Mouse (Mus musculus) layer of hippocampus, postnatal 14 days (tissue): Measurements from ENCODE around the gene Dlg4. TPM values are rescaled to one million over a fixed set of nuclear protein-coding genes. Genes with fewer than 3 reads are reported as not detected.
"Not testable (repeated sequence)": the region's sequence is repeated elsewhere in the genome, so short reads cannot be mapped to it uniquely, and the experiment has no call there.

Experiments used
- DNase-seq, 2 experiments: peaks; one replicate each; pipeline ENCODE4 v3.0.0; 2021 to 2022; ENCODE audit warnings: low spot score in 2 of 2, mixed read lengths in 1 of 2
- total RNA-seq, 2 experiments: library from RNA; stranded (reverse); gene quantifications; 2 replicates each; pipeline ENCODE4 v1.2.3; 2021

Dlg4 gene
- total RNA-seq, 2 experiments from 2014 or later: 845 to 900 TPM

DNA sequence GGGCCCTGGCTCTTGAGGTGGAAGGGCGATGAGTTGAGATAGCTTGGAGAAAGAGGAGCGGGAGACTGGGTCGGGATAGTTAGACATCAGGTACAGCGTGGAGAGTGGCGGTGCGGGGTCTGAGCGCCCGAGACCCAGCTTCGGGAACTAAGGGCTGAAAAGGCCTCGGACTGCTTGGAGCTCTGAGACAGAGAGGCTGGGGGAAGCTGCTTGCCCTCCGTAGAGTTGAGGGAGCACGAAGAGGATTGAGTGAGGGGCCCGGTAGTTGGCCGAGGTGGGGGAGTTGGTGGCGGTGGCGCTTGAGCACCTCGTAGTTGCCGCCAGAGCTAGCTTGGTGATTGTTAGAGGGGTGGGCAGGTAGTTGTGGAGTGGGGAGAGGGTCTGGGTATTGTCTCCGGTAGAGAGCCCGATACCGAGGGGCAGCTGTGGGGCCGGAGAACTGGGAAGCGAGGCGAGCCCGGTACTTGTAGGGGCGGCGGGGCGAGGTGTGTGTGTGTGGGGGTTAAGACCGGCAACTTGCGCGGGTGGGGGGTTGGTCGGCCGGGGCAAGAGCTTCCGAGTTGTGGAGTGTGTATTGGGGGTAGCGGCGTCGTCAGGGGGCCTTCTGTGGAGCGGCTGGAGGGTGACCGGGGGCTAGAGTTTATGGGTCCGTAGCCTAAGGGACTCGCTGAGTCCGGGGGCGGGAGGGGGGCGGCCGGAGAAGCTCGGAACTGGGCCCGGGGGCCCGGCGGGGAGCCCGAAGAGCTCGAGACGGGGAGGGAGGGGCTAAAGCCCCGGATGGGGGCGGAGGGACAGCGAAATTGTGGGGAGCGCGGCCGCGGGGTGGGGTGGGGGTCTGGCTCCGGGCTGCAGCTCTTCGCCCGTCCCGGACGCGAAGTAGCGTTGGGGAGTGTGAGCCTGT is 20.3 kb upstream of the Dlg4 start:
- DNase-seq: no peak

DNA sequence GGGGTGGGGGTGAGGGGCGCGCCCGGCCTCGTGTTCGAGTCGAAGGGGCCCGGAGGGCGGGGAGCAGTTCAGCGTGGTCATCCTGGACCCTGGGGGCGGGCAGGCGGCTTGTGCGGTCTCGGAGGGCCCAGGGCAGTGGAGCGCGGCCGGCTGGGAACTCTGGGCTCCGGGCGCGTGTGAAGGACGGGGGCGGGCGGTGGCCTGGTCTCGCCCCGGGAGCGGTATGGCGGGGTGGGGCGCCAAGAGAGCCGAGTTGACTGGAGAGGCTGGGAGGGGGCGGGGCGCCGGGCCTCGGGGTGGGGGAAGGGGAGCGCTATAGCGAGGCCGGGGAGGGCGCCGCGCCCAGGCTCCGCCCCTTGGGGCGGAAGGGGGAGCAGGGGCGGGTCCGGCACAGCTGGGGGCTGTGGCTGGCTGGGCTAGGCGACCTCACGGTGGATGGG is 19.7 kb upstream of the Dlg4 start:
- DNase-seq: peak in 1 of 2 experiments; percentile 61

DNA sequence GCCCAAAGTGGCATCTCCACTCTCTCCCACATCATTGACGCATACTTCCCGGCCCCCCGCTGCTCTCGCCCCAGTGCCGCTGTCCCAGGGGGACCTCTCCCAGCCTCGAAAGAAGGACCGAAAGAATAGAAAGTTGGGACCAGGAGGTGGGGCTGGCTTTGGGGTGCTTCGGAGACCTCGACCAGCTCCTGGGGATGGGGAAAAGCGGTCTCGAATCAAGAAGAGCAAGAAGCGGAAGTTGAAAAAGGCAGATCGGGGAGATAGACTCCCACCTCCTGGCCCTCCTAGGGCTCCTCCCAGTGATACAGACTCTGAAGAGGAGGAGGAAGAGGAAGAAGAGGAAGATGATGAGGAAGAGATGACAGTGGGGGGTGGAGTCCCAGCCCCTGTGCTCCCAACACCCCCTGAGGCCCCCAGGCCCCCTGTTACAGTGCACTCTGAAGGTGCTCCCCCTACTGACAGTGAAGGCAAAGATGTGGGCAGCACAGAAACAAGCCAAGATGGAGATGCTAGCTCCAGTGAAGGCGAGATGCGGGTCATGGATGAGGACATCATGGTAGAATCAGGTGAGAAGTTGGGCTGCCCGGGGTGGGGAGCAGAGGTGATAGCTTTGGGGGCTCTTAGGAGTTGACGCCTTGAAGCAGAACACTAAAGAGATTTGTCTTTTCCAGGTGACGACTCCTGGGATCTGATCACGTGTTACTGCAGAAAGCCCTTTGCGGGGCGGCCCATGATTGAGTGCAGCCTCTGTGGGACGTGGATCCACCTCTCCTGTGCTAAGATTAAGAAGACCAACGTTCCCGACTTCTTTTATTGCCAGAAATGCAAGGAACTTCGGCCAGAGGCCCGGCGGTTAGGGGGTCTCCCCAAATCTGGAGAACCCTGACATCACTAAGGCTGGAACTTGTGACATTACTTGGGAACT is 17.9 kb upstream of the Dlg4 start:
- no peak for DNase-seq

DNA sequence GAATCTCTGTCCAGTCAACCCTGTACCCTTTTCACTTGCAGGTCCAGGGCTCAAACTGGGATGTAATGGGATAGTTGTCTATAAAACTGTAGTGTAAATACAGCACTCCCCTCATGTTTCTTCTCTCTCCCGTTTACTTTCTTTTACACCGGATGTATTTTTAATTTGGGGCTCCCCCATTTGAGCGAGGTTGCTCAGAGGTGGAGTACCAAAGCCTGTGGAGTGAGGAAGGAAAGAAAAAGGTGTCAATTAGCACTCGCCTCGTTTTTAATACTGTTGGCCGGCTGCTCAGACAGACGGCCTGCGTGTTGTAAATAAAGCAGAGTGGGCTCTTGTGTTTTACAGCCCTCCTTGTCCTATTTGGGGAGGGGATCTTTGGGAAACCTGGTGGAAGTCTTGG is 17.1 kb upstream of the Dlg4 start:
- no peak for DNase-seq

DNA sequence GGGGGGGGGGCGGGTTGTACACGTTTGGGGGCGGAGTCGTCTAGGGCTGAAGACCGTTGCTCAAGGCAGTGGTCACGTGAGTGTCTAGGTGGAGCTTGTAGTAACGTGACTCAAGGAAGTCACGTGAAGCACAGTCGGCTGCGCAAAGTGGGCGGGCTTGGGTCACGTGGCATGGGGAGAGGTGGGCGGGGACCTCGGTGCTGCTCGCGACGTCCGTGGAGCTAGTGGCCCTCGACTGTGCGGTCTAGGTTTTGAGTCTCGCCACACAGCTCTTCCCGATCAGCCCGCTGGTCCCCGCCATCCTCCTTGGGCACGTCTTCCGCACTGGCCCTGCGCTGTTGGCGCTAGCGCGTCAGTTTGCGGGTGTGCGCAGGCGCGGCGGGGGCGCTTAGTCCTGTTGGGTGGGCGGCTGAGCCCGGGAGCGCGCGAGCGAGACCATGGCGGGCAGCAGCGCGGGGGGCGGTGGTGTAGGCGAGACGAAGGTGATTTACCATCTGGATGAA is 16.3 kb upstream of the Dlg4 start, which contains the start of gene Dvl2:
Gene Dvl2, plus strand, starts transcription at position 200 of the 503 bp plus-strand sequence.
- peak; percentile 89 to 92 for DNase-seq

DNA sequence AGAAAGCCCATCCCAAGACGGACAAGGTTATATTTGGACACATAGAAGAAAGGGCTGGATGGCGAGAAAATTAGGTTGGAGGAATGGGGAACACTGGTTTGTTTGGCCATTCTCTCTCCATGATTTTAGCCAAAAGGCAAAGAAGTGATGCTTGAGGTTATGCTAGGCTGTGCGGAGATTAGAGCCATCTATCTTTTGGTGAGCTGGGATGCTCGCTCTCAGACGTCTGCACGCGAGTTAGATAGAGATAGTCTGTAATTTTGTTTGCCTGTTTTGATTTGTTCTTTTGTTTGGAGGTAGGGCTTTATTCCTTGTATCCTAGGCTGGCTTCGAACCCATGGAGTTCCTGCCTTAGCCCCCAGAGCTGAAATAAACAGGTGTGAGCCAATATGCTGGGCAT is 15.6 kb upstream of the Dlg4 start:
- DNase-seq: no peak

DNA sequence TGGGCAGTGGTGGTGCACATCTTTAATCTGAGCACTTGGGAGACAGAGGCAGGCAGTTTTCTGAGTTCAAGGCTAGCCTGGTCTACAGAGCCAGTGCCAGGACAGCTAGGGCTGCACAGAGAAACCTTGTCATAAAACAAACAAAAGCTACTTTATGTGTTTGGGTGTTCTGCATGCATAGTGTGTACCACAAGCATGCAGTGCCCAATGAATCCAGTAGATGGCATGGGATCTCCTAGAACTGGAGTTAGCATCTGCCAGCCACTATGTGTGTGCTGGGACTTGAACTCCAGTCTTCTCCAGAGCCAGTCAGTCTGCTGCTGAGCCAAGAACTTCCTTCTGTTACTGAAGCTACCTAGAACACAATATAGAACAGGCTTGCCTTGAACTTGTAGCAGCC is 14.9 kb upstream of the Dlg4 start:
- DNase-seq: no peak

DNA sequence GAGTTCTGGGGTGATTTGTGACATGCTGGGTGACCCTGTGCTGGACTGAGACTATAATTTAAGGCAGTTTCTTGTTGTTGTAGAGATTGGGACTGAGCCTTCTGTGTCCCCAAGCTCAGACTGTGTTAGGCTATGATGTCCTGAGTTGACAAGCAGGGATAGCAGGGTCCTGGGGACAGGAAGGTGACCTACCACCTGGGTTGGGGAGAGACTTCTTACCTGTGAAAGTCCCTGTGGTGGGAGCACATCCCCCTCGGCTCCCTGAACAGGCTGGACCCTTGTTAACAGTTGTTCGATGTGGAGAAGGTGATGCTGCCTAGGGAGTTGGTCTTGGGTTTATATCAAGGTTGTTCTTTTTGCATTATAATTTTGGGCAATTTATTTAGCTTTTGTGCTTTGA is 14.3 kb upstream of the Dlg4 start:
- no peak for DNase-seq

DNA sequence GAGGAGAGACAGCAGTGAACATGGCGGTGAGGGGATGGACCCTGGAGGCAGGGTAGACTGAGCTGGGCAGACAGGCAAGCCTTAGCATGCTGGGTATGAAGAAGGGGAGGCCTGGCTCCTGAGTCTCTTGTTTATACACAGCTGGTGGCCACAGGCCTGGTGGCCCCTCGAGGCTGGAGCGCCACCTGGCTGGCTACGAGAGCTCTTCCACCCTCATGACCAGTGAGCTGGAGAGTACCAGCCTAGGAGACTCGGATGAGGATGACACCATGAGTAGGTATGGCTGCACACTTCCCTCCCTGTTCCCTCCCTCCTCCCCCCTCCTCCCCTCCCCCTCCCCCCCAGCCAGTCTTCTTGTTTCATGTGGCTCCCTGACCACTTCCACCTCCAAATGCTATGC is 11.2 kb upstream of the Dlg4 start:
- no peak for DNase-seq

DNA sequence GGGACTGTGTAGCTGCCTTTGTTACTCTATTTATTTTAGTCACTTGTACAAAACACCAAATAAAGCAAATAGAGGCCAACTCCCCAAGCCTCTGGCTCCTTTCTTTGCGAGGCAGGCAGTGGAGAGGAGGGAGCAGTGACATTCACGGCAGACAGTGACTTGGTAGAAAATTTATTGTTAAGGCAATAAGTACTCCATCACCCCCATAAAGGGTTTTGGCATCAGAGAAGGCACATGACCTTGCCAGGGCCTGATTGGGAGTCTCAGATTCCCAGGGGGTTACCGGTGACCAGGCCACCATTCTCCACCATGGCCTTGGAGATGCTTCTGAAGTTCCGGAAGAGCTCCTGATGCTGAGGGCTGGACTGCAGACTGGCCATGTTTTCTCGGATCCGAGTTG is 6.7 kb upstream of the Dlg4 start:
- DNase-seq: no peak

DNA sequence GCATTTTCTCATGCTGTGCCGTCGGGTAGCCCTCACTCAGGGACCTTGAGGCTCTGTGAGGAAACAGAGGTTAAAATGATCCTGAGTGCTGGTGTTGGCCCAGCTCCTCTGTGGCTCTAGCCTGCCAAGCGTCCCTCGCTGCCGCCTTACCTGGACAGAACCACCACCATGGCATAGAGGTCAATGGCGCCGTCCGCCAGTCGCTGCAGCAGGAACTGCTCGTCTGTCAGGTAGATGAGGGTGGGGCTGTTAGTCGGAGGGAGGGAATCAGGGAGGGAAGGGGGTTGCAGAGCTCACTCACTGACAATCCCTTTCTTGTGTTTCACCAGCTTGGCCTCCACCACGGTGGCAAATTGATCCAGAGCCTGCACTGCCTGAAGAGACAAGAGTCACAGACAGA is 6.2 kb upstream of the Dlg4 start:
- no peak for DNase-seq

DNA sequence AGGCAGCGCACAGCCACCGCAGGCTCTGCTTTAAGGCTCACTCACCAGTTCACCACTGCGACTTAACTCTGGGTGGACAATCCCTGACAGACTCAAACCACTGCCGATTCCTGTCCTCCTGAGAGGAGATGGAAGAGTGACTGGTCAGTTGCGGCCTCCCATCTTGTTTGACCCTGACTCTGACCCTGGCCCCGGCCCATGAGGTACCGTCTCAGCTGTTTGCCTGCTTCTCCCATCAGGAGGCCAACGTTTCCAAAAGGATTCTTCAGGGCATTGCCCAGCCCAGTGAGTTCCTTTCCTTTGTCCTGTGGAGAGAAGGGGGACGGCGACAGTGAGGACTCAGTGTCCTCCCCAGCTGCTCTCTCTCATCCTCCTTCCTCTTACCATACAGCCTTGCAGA is 5.8 kb upstream of the Dlg4 start:
- DNase-seq: no peak

DNA sequence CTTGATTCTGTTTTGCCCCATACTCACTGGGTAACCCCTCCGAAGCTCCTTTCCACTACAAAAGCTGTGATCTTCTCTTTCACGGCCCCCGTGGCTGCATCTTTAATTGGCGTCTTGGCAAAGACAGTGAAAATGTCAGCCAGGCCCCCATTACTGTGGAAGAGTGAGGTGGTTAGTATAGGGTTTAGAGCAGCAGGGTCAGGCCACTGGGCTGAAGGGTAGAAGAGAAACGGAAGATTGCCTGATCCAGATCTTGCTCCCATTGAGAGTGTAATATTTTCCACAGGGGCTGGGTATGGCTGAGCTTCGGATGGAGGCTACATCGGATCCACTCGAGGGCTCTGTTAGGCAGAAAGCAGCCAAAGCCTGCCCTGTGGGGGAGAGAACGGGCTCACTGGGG is 3.8 kb upstream of the Dlg4 start:
- DNase-seq: no peak

DNA sequence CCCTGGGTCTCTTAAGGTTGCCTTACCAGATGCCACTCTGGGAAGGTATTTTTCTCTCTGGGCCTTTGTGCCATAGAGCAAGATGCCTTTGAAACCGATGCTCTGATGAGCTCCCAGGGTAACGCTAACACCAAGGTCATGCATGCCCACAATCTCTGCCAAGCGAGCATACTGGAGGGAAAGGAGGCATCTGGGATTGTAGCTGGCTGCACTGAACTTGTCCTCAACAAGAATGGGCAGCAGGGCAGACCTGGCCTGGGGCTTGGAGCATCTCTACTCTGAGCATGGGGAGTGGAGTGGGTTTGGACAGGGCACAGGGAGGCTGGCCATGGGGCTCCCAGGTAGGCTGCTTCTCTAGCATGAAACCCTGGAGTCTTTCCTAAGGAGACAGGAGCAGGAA is 3.3 kb upstream of the Dlg4 start:
- DNase-seq: no peak

DNA sequence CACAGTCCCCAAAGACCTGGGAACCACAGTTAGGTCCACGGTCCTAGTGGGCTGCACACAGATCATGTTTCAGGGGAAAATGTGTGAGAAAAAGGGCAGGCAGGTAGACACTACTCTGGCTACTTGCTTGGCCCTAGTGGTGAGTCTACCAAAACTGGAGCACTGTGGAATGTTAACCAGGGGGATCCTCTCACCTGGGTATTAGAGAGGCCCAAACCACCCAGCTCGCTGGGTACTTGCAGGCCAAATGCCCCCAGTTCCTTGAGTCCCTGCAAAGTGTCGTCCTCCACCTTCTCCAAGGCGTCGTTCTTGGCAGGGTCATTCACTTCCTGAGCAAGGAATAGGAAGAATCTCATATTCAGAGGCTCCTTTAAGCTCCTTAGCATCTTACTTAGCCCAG is 2.7 kb upstream of the Dlg4 start:
- DNase-seq: no peak

DNA sequence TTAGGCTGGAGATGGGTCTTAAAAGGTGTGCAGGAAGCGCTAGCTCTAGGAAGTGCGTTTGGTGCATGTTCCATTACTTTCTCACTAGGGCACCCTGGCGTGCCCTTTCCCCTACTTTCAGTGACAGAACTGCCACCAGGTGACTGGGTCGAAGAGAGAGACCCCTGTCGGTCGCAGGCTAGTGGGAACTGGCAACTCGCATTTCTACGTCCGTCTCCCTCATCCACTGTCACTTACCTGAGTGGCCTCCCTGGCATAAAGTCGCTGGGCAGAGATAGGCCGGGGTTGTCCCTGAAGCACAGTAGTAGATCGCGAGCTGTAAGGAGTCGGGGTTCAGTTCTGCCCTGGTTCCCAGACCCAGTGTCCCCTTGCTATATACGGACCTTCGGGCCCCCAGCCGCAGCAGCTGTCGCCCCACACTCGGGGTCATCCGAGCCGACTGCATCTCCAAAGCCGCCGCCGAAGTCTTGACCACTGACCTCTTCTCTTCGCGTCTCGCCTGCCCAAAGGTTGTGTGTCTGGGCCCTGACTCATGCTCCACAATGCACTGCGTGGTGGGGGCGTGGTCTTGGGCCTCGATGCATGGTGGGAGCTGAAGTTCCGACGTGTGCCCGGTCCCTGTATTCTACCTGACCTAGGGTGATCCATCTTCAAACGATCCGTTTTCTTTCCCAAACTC is 1.7 kb upstream of the Dlg4 start, which contains the start of gene Acadvl:
Gene Acadvl, minus strand, starts transcription at position 532 of the 679 bp plus-strand sequence.
- peak; percentile 79 to 89 for DNase-seq

DNA sequence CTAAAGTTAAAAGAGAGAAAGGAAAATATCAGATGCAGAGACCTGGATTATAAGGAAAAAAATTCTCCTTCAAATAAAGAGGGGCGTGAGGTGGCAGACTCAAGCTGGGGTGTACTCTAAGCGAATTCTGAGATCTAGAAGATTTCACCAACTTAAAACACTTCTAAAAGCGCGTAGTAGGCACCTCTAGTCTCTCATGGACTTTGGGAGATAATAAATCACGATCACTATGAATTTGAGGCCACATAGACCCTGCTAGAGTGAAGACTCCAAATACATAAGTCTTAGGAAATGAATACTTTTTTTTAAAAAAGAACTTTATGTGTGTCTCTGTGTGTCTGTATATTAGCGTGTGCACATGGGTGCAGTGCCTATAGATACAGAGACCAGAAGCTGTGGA is 1.1 kb upstream of the Dlg4 start:
- DNase-seq: no peak

DNA sequence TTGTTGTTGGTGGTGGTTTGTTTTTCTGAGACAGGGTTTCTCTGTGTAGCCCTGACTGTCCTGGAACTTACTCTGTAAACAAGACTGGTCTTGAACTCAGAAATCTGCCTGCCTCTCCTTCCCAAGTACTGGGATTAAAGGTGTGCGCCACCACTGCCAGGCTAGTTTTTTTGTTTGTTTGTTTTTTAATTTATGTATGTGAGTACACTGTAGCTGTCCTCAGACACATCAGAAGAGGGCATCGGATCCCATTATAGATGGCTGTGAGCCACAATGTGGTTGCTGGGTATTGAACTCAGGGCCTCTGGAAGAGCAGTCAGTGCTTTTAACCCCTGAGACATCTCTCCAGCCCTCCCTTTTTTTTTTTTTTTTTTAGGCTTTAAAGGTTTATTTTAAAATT is 565 bp upstream of the Dlg4 start:
- DNase-seq: not testable (repeated sequence)

DNA sequence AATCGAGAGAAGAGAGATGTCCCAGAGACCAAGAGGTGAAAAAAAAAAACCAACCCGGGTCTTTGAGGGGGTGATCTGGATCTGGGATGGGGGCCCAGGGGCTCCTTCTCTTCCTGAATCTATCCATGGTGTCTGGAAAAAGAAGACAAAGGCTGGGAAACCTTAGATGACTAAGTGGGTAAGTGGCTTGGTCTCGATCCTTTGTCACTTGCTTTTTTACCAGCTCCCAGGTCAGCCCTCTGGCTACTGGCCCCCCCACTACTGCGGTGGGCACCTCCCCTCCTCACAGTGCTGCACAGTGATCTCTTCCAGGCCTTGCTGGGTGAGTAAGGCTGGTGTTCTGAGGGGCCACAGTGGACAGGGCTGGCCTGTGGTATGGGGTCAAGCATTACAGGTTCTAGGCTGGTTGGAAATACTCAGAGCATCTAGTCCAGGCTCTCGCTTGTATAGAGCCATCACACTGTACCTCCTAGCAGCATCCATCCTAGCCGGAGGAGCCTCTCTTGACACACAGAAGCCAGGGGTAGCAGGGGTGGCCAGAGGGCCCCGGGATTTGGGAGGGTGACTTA is 541 bp downstream of the Dlg4 start:
- DNase-seq: no peak

DNA sequence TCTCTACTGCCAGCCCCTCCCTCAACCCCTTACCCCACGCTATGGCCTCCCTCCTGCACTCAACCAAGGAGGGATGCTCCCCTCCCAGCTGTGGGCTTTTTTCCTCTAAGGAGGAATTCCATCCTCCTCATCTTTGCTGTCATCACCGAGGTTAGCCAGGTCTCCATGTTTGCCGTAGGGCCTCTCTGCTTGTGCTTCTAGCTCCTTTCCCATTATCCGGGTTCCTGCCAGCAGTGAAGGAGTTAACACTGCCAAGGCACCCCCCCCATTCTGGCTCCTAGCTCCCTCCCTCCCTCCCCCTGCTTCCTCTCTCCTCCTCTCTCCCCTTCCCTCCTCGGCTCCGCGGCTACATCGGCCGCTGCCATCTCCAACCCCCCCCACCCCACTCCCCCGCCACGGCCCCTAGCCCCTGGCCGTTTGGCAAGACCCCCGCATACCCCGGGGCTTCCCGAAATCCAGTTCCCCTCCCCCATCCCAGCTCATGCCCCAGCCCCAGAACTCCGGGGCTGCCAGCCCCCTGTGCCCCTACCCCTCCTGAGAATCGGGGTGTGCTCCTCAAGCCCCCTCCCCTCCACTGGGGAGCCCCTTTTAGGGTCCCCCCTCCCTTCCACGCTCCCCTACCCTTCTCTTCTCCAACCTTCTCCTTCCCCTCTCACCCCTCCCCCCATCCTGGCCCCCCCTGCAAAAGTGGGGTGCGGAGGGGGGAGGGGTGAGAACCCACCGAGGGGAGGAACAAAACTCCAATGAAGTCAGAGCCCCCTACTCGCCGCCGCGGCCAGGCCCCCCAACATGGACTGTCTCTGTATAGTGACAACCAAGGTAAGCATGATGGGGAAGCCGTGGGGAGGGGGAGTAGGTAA is 1.6 kb downstream of the Dlg4 start:
- DNase-seq: peak; percentile 72 to 77
